Mouse (Mus musculus) myocyte (in vitro differentiated cells): ENCODE measurements at regions not wholly inside any gene's neighbourhood (a gene's known extent, or its start where the extent isn't known, plus 50 kb on each side); places are given as distances from the start of the nearest gene placed in this dataset.

ENCODE experiments used
- E2F4 ChIP-seq: IDR thresholded peaks from one replicate; pipeline ENCODE4 v1.6.1; 2011; ENCODE audit warnings: mild to moderate bottlenecking, control low read depth, moderate library complexity; ENCODE audit not compliant: insufficient read depth
- MAX ChIP-seq: IDR thresholded peaks from one replicate; pipeline ENCODE4 v1.6.1; 2011; ENCODE audit warnings: low read depth, mild to moderate bottlenecking, control low read depth
- MYOD1 ChIP-seq, 3 experiments: IDR thresholded peaks; one replicate each; pipeline ENCODE4 v1.6.1; 2011; ENCODE audit warnings: control low read depth in 2 of 3, low read depth in 2 of 3, mild to moderate bottlenecking in 2 of 3, moderate library complexity in 1 of 3; ENCODE audit not compliant: insufficient read length in 2 of 3, control insufficient read depth in 1 of 3
- MYOG ChIP-seq, 3 experiments: IDR thresholded peaks; one replicate each; pipeline ENCODE4 v1.6.1; 2011; ENCODE audit warnings: control low read depth in 2 of 3, low read depth in 2 of 3, mild to moderate bottlenecking in 2 of 3; ENCODE audit not compliant: insufficient read length in 2 of 3, control insufficient read depth in 1 of 3, insufficient read depth in 1 of 3
- POLR2A ChIP-seq: IDR thresholded peaks from one replicate; pipeline ENCODE4 v1.6.1; 2011; ENCODE audit warnings: low read depth, mild to moderate bottlenecking, control low read depth, moderate library complexity; ENCODE audit not compliant: insufficient read length
- POLR2AphosphoS2 ChIP-seq: IDR thresholded peaks from one replicate; pipeline ENCODE4 v1.6.1; 2011; ENCODE audit warnings: low read depth, control low read depth; ENCODE audit not compliant: insufficient read length
- REST ChIP-seq: IDR thresholded peaks from one replicate; pipeline ENCODE4 v1.6.1; 2011; ENCODE audit warnings: mild to moderate bottlenecking, control low read depth, moderate library complexity; ENCODE audit not compliant: insufficient read depth, insufficient read length
- TCF12 ChIP-seq: IDR thresholded peaks from one replicate; pipeline ENCODE4 v1.6.1; 2011; ENCODE audit warnings: mild to moderate bottlenecking, control low read depth; ENCODE audit not compliant: poor library complexity, insufficient read depth, severe bottlenecking
- TCF3 ChIP-seq: IDR thresholded peaks from one replicate; pipeline ENCODE4 v1.6.1; 2011; ENCODE audit warnings: low read depth, control low read depth; ENCODE audit not compliant: insufficient read length
- USF1 ChIP-seq: IDR thresholded peaks from one replicate; pipeline ENCODE4 v1.6.1; 2011; ENCODE audit warnings: low read depth, mild to moderate bottlenecking, control low read depth, moderate library complexity

DNA sequence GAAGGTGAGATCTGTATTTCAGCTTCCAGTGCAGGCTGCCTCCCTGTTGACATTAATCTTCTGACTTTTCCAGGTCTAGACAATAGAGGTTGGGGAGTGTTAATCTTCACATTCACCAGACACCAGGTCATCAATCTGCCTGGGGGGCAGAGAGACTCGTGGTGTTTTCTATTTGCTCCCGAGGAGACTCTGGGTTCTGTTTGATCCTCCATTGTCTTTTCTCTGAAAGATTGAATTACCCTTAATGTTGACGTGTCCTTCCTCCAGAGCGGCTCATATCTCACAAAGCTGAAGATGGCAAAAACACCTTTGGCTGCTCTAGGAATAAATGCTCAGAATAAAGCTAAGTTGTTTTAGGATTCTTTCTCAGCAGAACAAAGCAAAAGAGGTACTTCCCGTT, 453.8 kb upstream of the Adamts9 start:
- TF ChIP-seq E2F4 (no peak), TCF12 (no peak), MYOG (IDR thresholded peaks at IDR 0.05; ENCODE audit: control insufficient read depth in 1 of 3, insufficient read depth in 1 of 3, insufficient read length in 2 of 3, low read depth in 2 of 3) (no peak), REST (no peak), USF1 (no peak), MAX (no peak), POLR2A (no peak), TCF3 (no peak), MYOD1 (IDR thresholded peaks at IDR 0.05; ENCODE audit: control insufficient read depth in 1 of 3, insufficient read length in 2 of 3, low read depth in 2 of 3) (no peak), POLR2AphosphoS2 (no peak)
